Comparison of ENCODE assay signal across 13 mouse cellular contexts in the genomic region with DNA sequence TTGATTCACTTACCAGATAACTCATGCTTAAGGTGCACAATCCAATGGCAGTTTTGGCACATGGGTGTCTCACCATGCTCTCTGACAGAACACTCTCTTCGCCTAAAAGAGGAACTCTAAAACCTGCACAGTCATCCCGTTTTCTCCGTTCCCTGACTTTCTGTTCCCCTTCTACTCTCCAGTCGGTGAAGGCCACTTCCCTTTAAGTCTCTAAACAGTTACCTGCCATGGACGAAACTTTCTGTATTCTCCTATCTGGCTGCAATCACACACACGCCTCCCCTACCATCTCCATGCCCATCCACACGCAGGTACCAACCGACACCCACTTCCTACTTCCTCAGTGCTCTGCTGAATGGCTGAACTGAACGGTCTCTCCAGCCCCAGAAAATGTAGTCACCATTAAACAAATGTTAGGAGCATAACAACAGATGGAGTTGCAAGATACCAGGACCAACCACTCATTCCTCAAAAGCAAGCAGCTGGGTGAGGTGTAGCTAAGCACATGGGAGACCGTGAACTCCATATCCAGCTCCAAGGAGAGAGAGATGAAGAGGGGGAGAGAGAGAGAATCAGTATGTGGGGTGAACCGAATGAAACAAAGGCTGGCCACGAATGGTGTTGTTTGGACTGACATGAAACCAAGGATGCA. TPM values are rescaled to one million over a fixed set of nuclear protein-coding genes. Genes with fewer than 3 reads are reported as not detected.
A peak's percentile ranks its signal among the peaks of the same experiment; 100 is the strongest.
DNase-seq lines count a peak whose midpoint lies in the region; ATAC-seq and TF ChIP-seq lines count a peak whose summit lies in the region.
"Had no signal": no experiment of that assay in that cellular context is flagged by ENCODE, and none has a peak within 500 bp of the region (broad histone marks: within the 10 kb centered on the region; RNA-seq: fewer than 3 reads in every experiment).

No protein-coding gene starts in this region.

- in situ Hi-C loops in CH12.LX (cut with MboI; ENCODE audit: low pct_ligation_motif_present, low pct_unique_long_range_greater_than_20kb, low sequenced_read_pairs): no loop called here

- peak overlapping the region; percentile 93 for H3K4me2 ChIP-seq in CH12.LX (ENCODE audit: insufficient read depth, low read depth, poor library complexity, severe bottlenecking)
- H3K4me2 ChIP-seq: midbrain, embryonic 12.5 days had no signal

- peaks cover 11% of the 10 kb centered on the region for H3K79me2 ChIP-seq in CH12.LX (replicated peaks; ENCODE audit: control insufficient read depth, extremely low read depth, insufficient read depth, poor library complexity, severe bottlenecking)

- peaks cover under 1% of the 10 kb centered on the region for H3K9me3 ChIP-seq in CH12.LX (replicated peaks; ENCODE audit: low read length)
- H3K9me3 ChIP-seq: midbrain, embryonic 12.5 days had no signal

- no peak for TF ChIP-seq CTCF in CH12.LX (conservative IDR thresholded peaks at IDR 0.05 in 1 of 2, IDR thresholded peaks at IDR 0.05 in 1 of 2; ENCODE audit: low read depth in 2 of 2, low read length in 2 of 2)

- peaks cover 16 to 34% of the 10 kb centered on the region in 2 experiments for H3K36me3 ChIP-seq in CH12.LX (replicated peaks in 1 of 2; ENCODE audit: control insufficient read depth in 1 of 2, insufficient read depth in 1 of 2, low read length in 1 of 2)

- dilution Hi-C loops in CH12.LX (cut with MboI; ENCODE audit: extremely low pct_ligation_motif_present, extremely low pct_unique_long_range_greater_than_20kb, low sequenced_read_pairs): no loop called here

- TF ChIP-seq RAD21 in CH12.LX (IDR thresholded peaks at IDR 0.05; ENCODE audit: low read depth, low read length): no peak

- H3K27me3 ChIP-seq in CH12.LX (replicated peaks): no peaks in the 10 kb centered on the region
- H3K27me3 ChIP-seq: midbrain, embryonic 12.5 days had no signal

- peak overlapping the region; percentile 69 for H3K9ac ChIP-seq in CH12.LX (ENCODE audit: insufficient read depth, low read depth)
- H3K9ac ChIP-seq: forebrain, postnatal 0 days; midbrain, embryonic 12.5 days had no signal

- peaks cover 15 to 48% of the 10 kb centered on the region in 2 experiments for H3K4me1 ChIP-seq in CH12.LX (ENCODE audit: control insufficient read depth in 1 of 2, insufficient read depth in 2 of 2)
- H3K4me1 ChIP-seq: midbrain, embryonic 12.5 days had no signal

- peak; percentile 30 for DNase-seq in layer of hippocampus, adult 9-10 months (ENCODE audit: low spot score)
- DNase-seq in layer of hippocampus, postnatal 36 days: no peak
- DNase-seq in CH12.LX (ENCODE audit: extremely low read depth): peak; percentile 86
- no peak for DNase-seq in Muller cell, postnatal 12 days (ENCODE audit: inconsistent ontology term)
- no peak for DNase-seq in embryo, embryonic 11 days
- DNase-seq in gastrocnemius, postnatal 4 days (ENCODE audit: low spot score in 2 of 2): no peak
- DNase-seq: cerebellum, adult 8-10 months; forebrain, postnatal 0 days; kidney, adult 18-20 months had no signal

- H3K27ac ChIP-seq in CH12.LX (ENCODE audit: insufficient read depth, low read depth): peak overlapping the region; percentile 68
- H3K27ac ChIP-seq: midbrain, embryonic 12.5 days had no signal

- TF ChIP-seq POLR2A in CH12.LX (IDR thresholded peaks at IDR 0.05; ENCODE audit: low read depth, low read length): peak; percentile 48

- peak; percentile 93 for ATAC-seq in common myeloid progenitor, adult 5-6 weeks (replicated peaks; ENCODE audit: low read depth, poor library complexity, severe bottlenecking)
- ATAC-seq in megakaryocyte, adult 5-6 weeks (ENCODE audit: poor library complexity, severe bottlenecking): peak; percentile 94
- ATAC-seq: CD4-positive, CD25-positive, alpha-beta regulatory T cell, adult 4 months; forebrain, postnatal 0 days had no signal

- peak; percentile 97 for TF ChIP-seq EP300 in CH12.LX (IDR thresholded peaks at IDR 0.05; ENCODE audit: low read length)

- H3K4me3 ChIP-seq in CH12.LX (replicated peaks in 1 of 3; ENCODE audit: low read depth in 2 of 3, low read length in 2 of 3, poor library complexity in 1 of 3): peak overlapping the region; percentile 36 to 55 (median 48)
- H3K4me3 ChIP-seq: midbrain, embryonic 12.5 days had no signal

TF ChIP-seq in CH12.LX, 34 proteins besides CTCF, POLR2A, EP300 and RAD21:
- peak; percentile 93 for TF ChIP-seq MAX (IDR thresholded peaks at IDR 0.05; ENCODE audit: low read length)
- no peak for TF ChIP-seq MAZ (IDR thresholded peaks at IDR 0.05; ENCODE audit: low read depth, low read length)
- peak; percentile 55; the same call in 1 of the 2 replicates for TF ChIP-seq BHLHE40 (IDR thresholded peaks at IDR 0.05; ENCODE audit: low read depth, low read length)
- TF ChIP-seq MYC (IDR thresholded peaks at IDR 0.05; ENCODE audit: low read depth, low read length): peak; percentile 99
- no peak for TF ChIP-seq NRF1 (IDR thresholded peaks at IDR 0.05; ENCODE audit: low read depth, low read length)
- TF ChIP-seq MXI1 (IDR thresholded peaks at IDR 0.05; ENCODE audit: low read depth, low read length): peak; percentile 94
- peak; percentile 94 for TF ChIP-seq IRF4 (IDR thresholded peaks at IDR 0.05; ENCODE audit: low read depth, low read length)
- TF ChIP-seq MEF2A (IDR thresholded peaks at IDR 0.05; ENCODE audit: borderline replicate concordance, low read depth, low read length): peak; percentile 49; the same call in 1 of the 2 replicates
- TF ChIP-seq TCF12 (IDR thresholded peaks at IDR 0.05; ENCODE audit: low read depth, low read length): 0 out of 2 replicates have a peak, but pooled peaks have one; percentile 36
- 0 out of 2 replicates have a peak, but pooled peaks have one; percentile 26 for TF ChIP-seq TBP (conservative IDR thresholded peaks at IDR 0.05; ENCODE audit: low read depth, low read length)
- no peak for TF ChIP-seq ZC3H11A (IDR thresholded peaks at IDR 0.05; ENCODE audit: low read depth, low read length)
- TF ChIP-seq GABPA (IDR thresholded peaks at IDR 0.05; ENCODE audit: insufficient replicate concordance, low read depth, low read length): no peak
- no peak for TF ChIP-seq PAX5 (IDR thresholded peaks at IDR 0.05; ENCODE audit: low read length)
- TF ChIP-seq RCOR1 (conservative IDR thresholded peaks at IDR 0.05; ENCODE audit: low read depth, low read length): 0 out of 2 replicates have a peak, but pooled peaks have one; percentile 50
- TF ChIP-seq ETS1 (conservative IDR thresholded peaks at IDR 0.05; ENCODE audit: low read depth, low read length): 0 out of 2 replicates have a peak, but pooled peaks have one; percentile 29
- TF ChIP-seq USF2 (conservative IDR thresholded peaks at IDR 0.05; ENCODE audit: low read depth, low read length): no peak
- peak; percentile 86 for TF ChIP-seq MAFK (IDR thresholded peaks at IDR 0.05; ENCODE audit: insufficient replicate concordance, low read length)
- no peak for TF ChIP-seq NELFE (IDR thresholded peaks at IDR 0.05; ENCODE audit: low read depth, low read length)
- no peak; the same call in 1 of the 2 replicates for TF ChIP-seq UBTF (IDR thresholded peaks at IDR 0.05; ENCODE audit: low read depth, low read length)
- no peak for TF ChIP-seq E2F4 (IDR thresholded peaks at IDR 0.05; ENCODE audit: insufficient replicate concordance, low read depth, low read length)
- TF ChIP-seq CHD1 (IDR thresholded peaks at IDR 0.05; ENCODE audit: low read depth, low read length): no peak
- no peak for TF ChIP-seq USF1 (IDR thresholded peaks at IDR 0.05; ENCODE audit: low read depth, low read length)
- peak; percentile 58; the same call in 1 of the 2 replicates for TF ChIP-seq CHD2 (IDR thresholded peaks at IDR 0.05; ENCODE audit: low read length)
- TF ChIP-seq ZKSCAN1 (IDR thresholded peaks at IDR 0.05; ENCODE audit: borderline replicate concordance, low read depth, low read length): no peak
- TF ChIP-seq ELF1 (IDR thresholded peaks at IDR 0.05; ENCODE audit: low read depth, low read length): peak; percentile 62; the same call in 1 of the 2 replicates
- TF ChIP-seq POLR2AphosphoS2 (IDR thresholded peaks at IDR 0.05; ENCODE audit: low read depth, low read length): no peak
- TF ChIP-seq JUN (IDR thresholded peaks at IDR 0.05; ENCODE audit: insufficient read depth, low read depth, low read length): peak; percentile 57; the same call in 1 of the 2 replicates
- TF ChIP-seq ZMIZ1 (IDR thresholded peaks at IDR 0.05; ENCODE audit: low read depth, low read length): 0 out of 2 replicates have a peak, but pooled peaks have one; percentile 34
- peak; percentile 66 for TF ChIP-seq JUND (conservative IDR thresholded peaks at IDR 0.05; ENCODE audit: low read depth, low read length)
- no peak for TF ChIP-seq ZNF384 (IDR thresholded peaks at IDR 0.05; ENCODE audit: low read depth, low read length)
- no peak for TF ChIP-seq HCFC1 (IDR thresholded peaks at IDR 0.05; ENCODE audit: low read depth, low read length)
- no peak for TF ChIP-seq SMC3 (IDR thresholded peaks at IDR 0.05; ENCODE audit: low read depth, low read length)
- no peak for TF ChIP-seq KAT2A (IDR thresholded peaks at IDR 0.05; ENCODE audit: insufficient replicate concordance, low read length)
- TF ChIP-seq SIN3A (IDR thresholded peaks at IDR 0.05; ENCODE audit: low read length): peak; percentile 86

RNA-seq across cellular contexts. Expression of a gene that starts 29.3 kb away (rescaled TPM):
- 100 to 1,000 TPM; 155 to 160 TPM for total RNA-seq in layer of hippocampus, postnatal 36 days (2021)
- total RNA-seq in CH12.LX (2012; rRNA removed) (97.1 and 105 TPM in 2 replicates), CH12.LX (2014; rRNA removed) (115 and 123 TPM in 2 replicates)
- polyA plus RNA-seq in CH12.LX (2012; ENCODE audit: insufficient read length, low read depth): 178 and 211 TPM in 2 replicates
- total RNA-seq in common myeloid progenitor, adult 5-6 weeks (2017): 36.8 and 48.2 TPM in 2 replicates
- total RNA-seq in megakaryocyte, adult 5-6 weeks (2015): 39.7 and 45.8 TPM in 2 replicates
- total RNA-seq in megakaryocyte, adult 5-6 weeks (2017): 36.8 and 44.4 TPM in 2 replicates
- 100 to 1,000 TPM; 179 to 227 TPM for total RNA-seq in gastrocnemius, postnatal 4 days (2021)

RNA-seq across cellular contexts. Expression of a gene that starts 50.5 kb away (rescaled TPM):
- total RNA-seq in layer of hippocampus, postnatal 36 days (2021): 10 to 100 TPM; 15.7 to 15.8 TPM
- 91.6 and 109 TPM in 2 replicates for total RNA-seq in CH12.LX (2012; rRNA removed)
- total RNA-seq in CH12.LX (2014; rRNA removed): 292 and 310 TPM in 2 replicates
- polyA plus RNA-seq in CH12.LX (2012; ENCODE audit: insufficient read length, low read depth): 167 and 184 TPM in 2 replicates
- 183 and 200 TPM in 2 replicates for total RNA-seq in common myeloid progenitor, adult 5-6 weeks (2017)
- total RNA-seq in megakaryocyte, adult 5-6 weeks (2015): 115 and 152 TPM in 2 replicates
- total RNA-seq in megakaryocyte, adult 5-6 weeks (2017): 130 and 135 TPM in 2 replicates
- 10 to 100 TPM; 27.2 to 32.3 TPM for total RNA-seq in gastrocnemius, postnatal 4 days (2021)

Comparison
In these comparisons a context has a peak if more than half of its experiments do, and no peak if none do; other contexts are left out.
1. DNase-seq: peak in layer of hippocampus, adult 9-10 months (single experiment) and CH12.LX (single experiment); none in layer of hippocampus, postnatal 36 days (0 of 2), Muller cell, postnatal 12 days (single experiment), embryo, embryonic 11 days (single experiment) and gastrocnemius, postnatal 4 days (0 of 2).